ENCODE assay signal across 8 mouse cellular contexts in genomic region chr14:14904750-14905529, GRCm38 (mm10).
DNase-seq lines count a peak whose midpoint lies in the region; ATAC-seq and TF ChIP-seq lines count a peak whose summit lies in the region.

No protein-coding gene starts in this region.

- H3K4me2 ChIP-seq in heart, embryonic 15.5 days, result peak overlapping the region; percentile 59
- H3K4me2 ChIP-seq in stomach, embryonic 15.5 days, result peak overlapping the region; percentile 39

- H3K9ac ChIP-seq in heart, embryonic 15.5 days, result no peak overlapping the region; the same call in 1 of the 2 replicates
- H3K9ac ChIP-seq in liver, adult 2 months (ENCODE audit: low read depth, low read length), result no peak overlapping the region
- H3K9ac ChIP-seq in stomach, embryonic 15.5 days, result no peak overlapping the region

- DNase-seq in B cell, adult 2 months, result peak; percentile 58 to 59
- peak; percentile 56 for DNase-seq in forebrain, embryonic 10.5 days (ENCODE audit: extremely low spot score, low spot score)
- peak; percentile 83 for DNase-seq in kidney, postnatal 10 days
- peak; percentile 54 for DNase-seq in liver, adult 2 months (ENCODE audit: extremely low read depth, low read depth, low spot score)

- WGBS in forebrain, embryonic 10.5 days, result 19% methylated on average over 9 of the region's 9 CpGs
- WGBS in heart, embryonic 15.5 days, result 7% methylated on average over 9 of the region's 9 CpGs
- WGBS in liver, adult 2 months, result 16% methylated on average over 9 of the region's 9 CpGs
- 12% methylated on average over 9 of the region's 9 CpGs for WGBS in stomach, embryonic 15.5 days

- peak overlapping the region; percentile 40; the same call in 1 of the 2 replicates for H3K4me3 ChIP-seq in brown adipose tissue, adult 24 weeks (ENCODE audit: insufficient read depth, low read depth, low read length)
- no peak overlapping the region for H3K4me3 ChIP-seq in forebrain, embryonic 10.5 days
- peak overlapping the region; percentile 33 for H3K4me3 ChIP-seq in heart, embryonic 15.5 days
- H3K4me3 ChIP-seq in liver, adult 2 months (ENCODE audit: insufficient read depth, low read depth, low read length), result no peak overlapping the region
- H3K4me3 ChIP-seq in stomach, embryonic 15.5 days (replicated peaks), result no peak overlapping the region; the same call in 1 of the 2 replicates

- H3K4me1 ChIP-seq in brown adipose tissue, adult 24 weeks (ENCODE audit: control insufficient read depth, insufficient read depth, insufficient read length, low read length), result no peaks in the 10 kb centered on the region
- H3K4me1 ChIP-seq in forebrain, embryonic 10.5 days, result no peaks in the 10 kb centered on the region
- H3K4me1 ChIP-seq in heart, embryonic 15.5 days (replicated peaks), result no peaks in the 10 kb centered on the region
- no peaks in the 10 kb centered on the region for H3K4me1 ChIP-seq in liver, adult 2 months (ENCODE audit: control insufficient read depth, insufficient read depth, low read length)
- H3K4me1 ChIP-seq in stomach, embryonic 15.5 days, result no peaks in the 10 kb centered on the region

- no peaks in the 10 kb centered on the region for H3K79me2 ChIP-seq in liver, adult 2 months (ENCODE audit: control insufficient read depth, insufficient read depth, low read length)

- H3K27me3 ChIP-seq in forebrain, embryonic 10.5 days (ENCODE audit: poor library complexity, severe bottlenecking), result no peaks in the 10 kb centered on the region
- H3K27me3 ChIP-seq in heart, embryonic 15.5 days, result no peaks in the 10 kb centered on the region
- H3K27me3 ChIP-seq in liver, adult 2 months (ENCODE audit: control insufficient read depth, insufficient read depth, low read length), result no peaks in the 10 kb centered on the region
- H3K27me3 ChIP-seq in stomach, embryonic 15.5 days (replicated peaks), result no peaks in the 10 kb centered on the region

- H3K36me3 ChIP-seq in forebrain, embryonic 10.5 days (replicated peaks), result no peaks in the 10 kb centered on the region
- H3K36me3 ChIP-seq in heart, embryonic 15.5 days, result no peaks in the 10 kb centered on the region
- H3K36me3 ChIP-seq in liver, adult 2 months (ENCODE audit: control insufficient read depth, insufficient read depth, low read length), result no peaks in the 10 kb centered on the region
- no peaks in the 10 kb centered on the region for H3K36me3 ChIP-seq in stomach, embryonic 15.5 days

- H3K27ac ChIP-seq in brown adipose tissue, adult 24 weeks (replicated peaks; ENCODE audit: low read depth, low read length), result no peak overlapping the region
- H3K27ac ChIP-seq in forebrain, embryonic 10.5 days, result no peak overlapping the region
- H3K27ac ChIP-seq in heart, embryonic 15.5 days, result no peak overlapping the region
- no peak overlapping the region for H3K27ac ChIP-seq in liver, adult 2 months (replicated peaks; ENCODE audit: insufficient read depth, low read depth, low read length)
- no peak overlapping the region for H3K27ac ChIP-seq in stomach, embryonic 15.5 days

- no peaks in the 10 kb centered on the region for H3K9me3 ChIP-seq in forebrain, embryonic 10.5 days
- H3K9me3 ChIP-seq in heart, embryonic 15.5 days (replicated peaks), result no peaks in the 10 kb centered on the region
- H3K9me3 ChIP-seq in stomach, embryonic 15.5 days, result no peaks in the 10 kb centered on the region

- no peak; the same call in 1 of the 2 replicates for ATAC-seq in heart, embryonic 15.5 days (replicated peaks; ENCODE audit: insufficient number of reproducible peaks, insufficient read depth, low FRiP score, low read depth)
- peak; percentile 93 for ATAC-seq in monocyte, adult 5-6 weeks (replicated peaks; ENCODE audit: insufficient number of reproducible peaks, low FRiP score, low TSS enrichment, poor library complexity, severe bottlenecking)
- ATAC-seq in stomach, embryonic 15.5 days (ENCODE audit: insufficient read depth, low FRiP score, low read depth), result no peak

- TF ChIP-seq CTCF in liver, adult 2 months (IDR thresholded peaks at IDR 0.05; ENCODE audit: low read depth, low read length), result peak; percentile 70

- no peak for TF ChIP-seq POLR2A in liver, adult 2 months (IDR thresholded peaks at IDR 0.05; ENCODE audit: extremely low read depth, insufficient read depth, low read length)

Comparison
In these comparisons a context has a peak if more than half of its experiments do, and no peak if none do; other contexts are left out.
1. H3K4me3 ChIP-seq: peak in brown adipose tissue, adult 24 weeks (single experiment) and heart, embryonic 15.5 days (single experiment); none in forebrain, embryonic 10.5 days (single experiment), liver, adult 2 months (single experiment) and stomach, embryonic 15.5 days (single experiment).
2. Peak in every context shown above with its lines, with median percentiles within 50 percentile points of each other: DNase-seq.